Mouse (Mus musculus): ENCODE measurements at regions not wholly inside any gene's neighbourhood (a gene's known extent, or its start where the extent isn't known, plus 50 kb on each side); places are given as distances from the start of the nearest gene placed in this dataset.

GRCm38 (mm10) chr16:37459533-37459890 lies 74.8 kb upstream of the Stxbp5l start:
- H3K27me3 ChIP-seq: peaks cover 14% of the 10 kb centered on the region
- in situ Hi-C loops (cut with MboI; ENCODE audit: low pct_unique_long_range_greater_than_20kb): no loop called here
- DNase-seq (ENCODE audit: low read depth, low spot score) (no peak), ATAC-seq (no peak)
- POLR2A ChIA-PET: no interaction called here
- CTCF ChIA-PET: no interaction called here
- TF ChIP-seq CTCF (IDR thresholded peaks at IDR 0.05): no peak

GRCm38 (mm10) chr16:37458592-37459532 lies 74.1 kb upstream of the Stxbp5l start:
- ChIA-PET CTCF (no interaction called here), POLR2A (no interaction called here)
- H3K27me3 ChIP-seq: peaks cover 14% of the 10 kb centered on the region
- DNase-seq (ENCODE audit: low read depth, low spot score) (no peak), ATAC-seq (no peak)
- in situ Hi-C loops (cut with MboI; ENCODE audit: low pct_unique_long_range_greater_than_20kb): no loop called here
- no peak for TF ChIP-seq CTCF (IDR thresholded peaks at IDR 0.05)

DNA sequence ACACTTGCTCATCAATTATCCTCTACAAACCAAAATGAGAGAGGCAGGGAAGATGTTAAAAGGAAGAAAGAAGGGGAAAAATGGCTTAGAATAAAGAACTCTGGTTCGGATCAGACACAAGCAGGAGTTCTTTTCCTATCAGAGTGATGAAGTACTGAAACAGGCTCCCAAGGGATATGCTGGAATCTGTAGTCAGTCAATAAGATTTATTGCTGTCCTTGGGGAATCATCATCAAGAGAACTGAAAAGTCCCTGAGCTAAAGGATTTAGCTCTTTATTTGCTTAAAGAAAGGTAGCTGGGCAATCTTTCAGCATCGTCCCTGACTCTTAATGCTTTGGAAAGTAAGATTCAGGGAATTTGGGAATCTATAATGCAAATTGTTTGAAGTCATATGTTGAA lies 71.2 kb upstream of the Stxbp5l start:
- DNase-seq (ENCODE audit: low read depth, low spot score): no peak
- peaks cover 14% of the 10 kb centered on the region for H3K27me3 ChIP-seq
- no peak for ATAC-seq
- ChIA-PET POLR2A (no interaction called here), CTCF (interaction anchor here (1.1 kb wide), 1 partner anchor 10 kb away, joined by 3 read pairs; no protein-coding TSS in a partner anchor)
- TF ChIP-seq CTCF (IDR thresholded peaks at IDR 0.05): no peak
- in situ Hi-C loops (cut with MboI; ENCODE audit: low pct_unique_long_range_greater_than_20kb): no loop called here

GRCm38 (mm10) chr16:37449846-37450245 lies 65.1 kb upstream of the Stxbp5l start:
- POLR2A ChIA-PET: no interaction called here

GRCm38 (mm10) chr16:37445756-37446155 lies 61.0 kb upstream of the Stxbp5l start:
- no peak for TF ChIP-seq CTCF (IDR thresholded peaks at IDR 0.05)
- ATAC-seq (no peak), DNase-seq (ENCODE audit: low read depth, low spot score) (no peak)
- CTCF ChIA-PET: no interaction called here
- H3K27me3 ChIP-seq: no peaks in the 10 kb centered on the region
- POLR2A ChIA-PET: no interaction called here
- in situ Hi-C loops (cut with MboI; ENCODE audit: low pct_unique_long_range_greater_than_20kb): no loop called here

More at GRCm38 (mm10) chr16:37449846-37450245, 65.1 kb upstream of the Stxbp5l start:
- TF ChIP-seq CTCF (IDR thresholded peaks at IDR 0.05): no peak
- in situ Hi-C loops (cut with MboI; ENCODE audit: low pct_unique_long_range_greater_than_20kb): no loop called here
- DNase-seq (ENCODE audit: low read depth, low spot score): no peak
- ATAC-seq: no peak
- CTCF ChIA-PET: no interaction called here
- H3K27me3 ChIP-seq: peaks cover 5% of the 10 kb centered on the region

GRCm38 (mm10) chr16:37442936-37443335 lies 58.2 kb upstream of the Stxbp5l start:
- CTCF ChIA-PET: no interaction called here
- no peak for TF ChIP-seq CTCF (IDR thresholded peaks at IDR 0.05)
- DNase-seq (ENCODE audit: low read depth, low spot score) (no peak), ATAC-seq (no peak)
- no peaks in the 10 kb centered on the region for H3K27me3 ChIP-seq
- POLR2A ChIA-PET: no interaction called here
- in situ Hi-C loops (cut with MboI; ENCODE audit: low pct_unique_long_range_greater_than_20kb): no loop called here

GRCm38 (mm10) chr16:37442481-37442880 lies 57.7 kb upstream of the Stxbp5l start:
- ChIA-PET POLR2A (no interaction called here), CTCF (no interaction called here)
- ATAC-seq: no peak
- H3K27me3 ChIP-seq: no peaks in the 10 kb centered on the region
- no peak for TF ChIP-seq CTCF (IDR thresholded peaks at IDR 0.05)
- in situ Hi-C loops (cut with MboI; ENCODE audit: low pct_unique_long_range_greater_than_20kb): no loop called here
- DNase-seq (ENCODE audit: low read depth, low spot score): no peak

DNA sequence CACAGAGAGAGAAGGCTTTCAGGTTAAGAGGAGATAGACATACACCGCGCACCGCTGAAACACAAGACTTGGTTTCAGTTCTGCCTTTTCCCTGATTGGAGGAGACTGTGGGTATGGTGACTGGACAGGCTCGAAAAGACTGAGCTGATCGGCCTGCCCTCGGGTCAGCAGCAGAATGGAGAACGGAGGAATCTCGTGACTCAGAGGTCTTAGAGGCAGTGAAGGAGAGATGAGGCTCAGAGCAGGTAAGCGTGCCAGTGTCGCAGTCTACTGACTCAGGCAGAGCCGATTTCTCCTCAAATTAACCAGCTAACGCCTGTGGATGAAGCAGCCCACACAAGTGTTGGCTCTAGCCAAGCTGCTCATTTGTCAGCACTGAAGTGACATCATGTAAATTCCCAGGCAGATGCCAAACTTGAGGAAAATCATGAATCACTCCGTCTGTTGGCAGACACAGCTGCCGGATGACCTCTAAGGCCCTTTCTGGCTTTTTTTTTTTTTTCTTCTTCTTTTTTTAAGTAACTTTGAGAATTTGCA lies 55.9 kb upstream of the Stxbp5l start:
- H3K27me3 ChIP-seq: no peaks in the 10 kb centered on the region
- ATAC-seq (peak; percentile 95), DNase-seq (ENCODE audit: low read depth, low spot score) (peak; percentile 88)
- in situ Hi-C loops (cut with MboI; ENCODE audit: low pct_unique_long_range_greater_than_20kb): no loop called here
- ChIA-PET POLR2A (no interaction called here), CTCF (interaction anchor here (1.3 to 1.9 kb wide), 2 partner anchors 10 to 13 kb away, joined by 5 to 7 read pairs; no protein-coding TSS in a partner anchor)
- no peak for TF ChIP-seq CTCF (IDR thresholded peaks at IDR 0.05)

Measured in Patski (cell line).